Mouse (Mus musculus) c-Kit-positive CD71-positive TER-119-positive erythroid progenitor cells, embryonic 14.5 days (primary cell): ENCODE data around the gene Olfr1282.
"Not testable (repeated sequence)": the region's sequence is repeated elsewhere in the genome, so short reads cannot be mapped to it uniquely, and the experiment has no call there.

Experiments
- DNase-seq: peaks from one replicate; pipeline ENCODE4 v3.0.0-alpha.2; 2013; ENCODE audit warnings: low spot score

Gene Olfr1282

DNA sequence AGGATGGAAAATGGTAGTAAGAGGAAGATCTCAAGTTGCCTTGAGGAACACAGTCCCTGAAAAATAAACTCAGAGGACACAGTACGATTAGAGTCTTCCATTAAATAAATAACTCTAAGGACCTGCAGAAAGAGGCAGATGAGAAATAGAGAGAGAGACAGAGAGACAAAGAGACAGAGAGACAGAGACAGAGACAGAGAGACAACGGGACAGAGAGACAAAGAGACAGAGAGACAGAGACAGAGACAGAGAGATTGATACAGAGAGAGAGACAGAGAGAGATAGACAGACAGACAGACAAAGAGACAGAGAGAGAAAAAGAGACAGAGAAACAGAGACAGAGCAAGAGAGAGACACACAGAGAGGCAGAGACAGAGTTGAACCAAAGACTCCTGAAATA is at the start of gene Olfr1282:
Gene Olfr1282 (minus strand): TSS at position 101 of the 400 bp plus-strand sequence.
- no peak for DNase-seq

DNA sequence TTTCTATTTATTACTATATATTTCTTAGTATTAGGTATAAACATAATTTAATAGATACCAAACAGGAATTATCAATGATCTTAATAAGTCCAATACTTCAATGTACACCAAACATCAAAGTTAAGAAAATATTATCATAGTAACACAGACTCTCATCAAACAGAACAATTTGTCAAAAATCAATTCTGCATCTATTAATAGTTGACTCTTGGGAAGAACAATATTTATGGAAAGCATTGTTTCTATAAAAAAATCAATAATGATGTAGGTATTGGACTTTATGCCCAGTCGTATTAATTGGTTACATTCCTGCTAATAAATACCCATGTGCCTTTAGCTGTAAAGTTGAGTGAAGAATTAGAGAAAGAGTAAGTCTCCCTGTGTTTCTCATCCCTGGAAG is 39.3 kb upstream of the Olfr1282 start, which contains the start of gene Olfr1284:
Gene Olfr1284 (plus strand): TSS at position 301 of the 400 bp plus-strand sequence.
- no peak for DNase-seq

DNA sequence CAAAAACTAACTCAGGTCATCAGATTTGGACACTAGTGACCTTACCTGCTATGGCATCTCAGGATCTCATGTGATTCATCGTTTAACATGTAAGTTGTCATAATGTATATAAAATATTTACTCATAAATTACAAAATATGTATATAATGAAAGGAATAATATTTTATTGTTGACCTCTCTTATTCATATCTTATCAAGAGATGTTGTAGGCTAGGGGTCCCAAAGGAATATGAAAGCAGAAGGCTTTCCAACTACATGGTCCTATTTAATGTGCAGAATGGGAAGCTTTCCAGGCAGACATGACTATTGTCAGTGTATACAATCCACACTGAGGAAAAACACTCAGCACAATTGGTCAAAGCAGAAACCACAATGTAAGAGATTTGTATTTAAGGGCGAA is 30.6 kb upstream of the Olfr1282 start, which contains the start of gene Olfr1283:
Gene Olfr1283 (plus strand): TSS at position 301 of the 400 bp plus-strand sequence.
- DNase-seq, result no peak

DNA sequence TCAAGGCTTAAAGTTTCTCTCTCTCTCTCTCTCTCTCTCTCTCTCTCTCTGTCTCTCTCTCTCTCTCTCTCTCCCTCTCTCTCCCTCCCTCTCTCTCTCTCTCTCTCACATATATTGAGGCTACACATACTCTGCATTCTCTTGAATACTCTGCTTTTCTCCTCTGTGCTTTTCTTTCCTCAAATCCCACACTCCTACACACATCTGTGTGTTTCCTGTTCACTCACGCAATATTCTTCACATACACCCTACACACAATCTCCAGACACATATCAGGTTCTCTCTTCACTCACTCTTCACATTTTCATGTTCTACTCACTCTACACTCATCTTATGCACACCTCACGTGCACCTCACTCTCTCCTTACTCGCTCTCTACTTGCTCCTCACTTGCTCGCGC is 2.2 kb downstream of the Olfr1282 start:
- DNase-seq, result not testable (repeated sequence)

DNA sequence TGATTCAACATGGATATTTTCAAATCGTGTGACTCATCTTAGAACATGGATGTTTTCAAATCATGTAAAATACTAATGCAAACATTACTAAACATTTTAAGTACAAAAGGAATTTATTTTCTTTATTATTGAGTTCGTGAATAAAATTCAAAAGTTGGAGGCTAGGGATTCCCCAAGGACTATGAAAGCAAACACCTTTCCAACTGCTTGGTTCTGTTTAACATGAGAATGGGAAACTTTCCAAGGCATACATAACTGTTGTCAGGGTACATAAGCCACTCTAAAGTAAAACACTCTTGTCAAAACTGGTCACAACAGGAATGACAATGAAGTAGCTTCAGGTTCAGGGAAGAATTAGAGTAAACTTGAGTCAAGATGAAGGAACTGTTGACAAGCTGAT is 9.7 kb downstream of the Olfr1282 start, which contains the start of gene Olfr1281:
Gene Olfr1281 (plus strand): TSS at position 301 of the 400 bp plus-strand sequence.
- DNase-seq, result no peak

DNA sequence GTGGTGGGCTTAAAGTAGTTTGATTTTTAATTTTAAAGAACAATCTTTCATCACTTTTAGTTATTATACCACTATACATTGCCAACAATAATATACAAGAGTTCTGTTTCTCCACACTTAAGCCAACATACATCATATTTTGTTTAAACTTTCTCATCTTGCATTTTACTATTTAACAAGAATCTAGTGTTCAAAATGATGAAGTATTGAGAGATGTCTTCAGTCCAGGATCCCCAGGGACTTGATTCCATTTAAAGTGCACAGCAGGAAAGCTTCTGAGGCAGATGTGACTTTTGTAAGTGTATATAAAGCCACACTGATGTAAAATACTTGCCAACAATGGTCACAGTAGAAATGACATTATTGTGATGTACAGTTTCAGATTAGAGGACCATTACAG is 22.2 kb downstream of the Olfr1282 start, which contains the start of gene Olfr1280:
Gene Olfr1280 (plus strand): TSS at position 301 of the 400 bp plus-strand sequence.
- no peak for DNase-seq

DNA sequence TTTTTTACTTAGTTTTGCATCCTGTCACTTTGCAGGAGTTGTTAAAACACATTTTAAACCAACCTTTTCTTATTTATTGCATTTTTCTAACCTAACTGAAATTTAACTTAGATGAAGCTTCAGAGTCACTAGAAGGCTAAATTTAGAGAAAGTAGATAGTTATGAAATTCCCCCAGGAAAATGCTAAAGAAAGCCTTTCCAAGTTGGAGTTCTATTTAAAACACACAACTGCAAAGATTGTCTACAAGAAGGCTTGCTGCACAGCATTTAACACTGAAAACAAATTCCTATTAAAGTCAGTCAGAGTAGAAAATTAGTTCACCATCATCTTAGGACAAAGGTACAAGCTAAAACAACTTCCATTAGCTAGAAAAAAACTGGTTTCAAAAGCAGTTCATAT is 35.5 kb downstream of the Olfr1282 start, which contains the start of gene Olfr1279:
Gene Olfr1279 (plus strand): TSS at position 262 of the 400 bp plus-strand sequence.
- no peak for DNase-seq

DNA sequence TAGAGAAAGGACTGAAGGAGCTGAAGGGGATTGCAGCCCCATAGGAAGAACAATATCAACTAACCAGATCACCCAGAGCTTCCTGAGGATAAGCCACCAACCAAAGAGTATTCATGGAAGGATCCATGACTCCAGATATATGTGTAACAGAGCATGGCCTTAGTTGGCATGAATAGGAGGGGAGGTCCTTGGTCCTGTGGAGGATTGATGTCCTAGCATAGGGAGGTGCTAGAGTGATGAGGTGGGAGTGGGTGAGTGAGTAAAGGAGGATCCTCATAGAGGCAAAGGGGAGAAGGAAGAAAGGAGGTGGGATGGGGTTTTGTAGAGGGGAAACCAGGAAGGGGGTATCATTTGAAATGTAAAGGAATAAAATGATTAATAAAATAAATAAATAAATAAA is 37.3 kb downstream of the Olfr1282 start:
- DNase-seq, result no peak

DNA sequence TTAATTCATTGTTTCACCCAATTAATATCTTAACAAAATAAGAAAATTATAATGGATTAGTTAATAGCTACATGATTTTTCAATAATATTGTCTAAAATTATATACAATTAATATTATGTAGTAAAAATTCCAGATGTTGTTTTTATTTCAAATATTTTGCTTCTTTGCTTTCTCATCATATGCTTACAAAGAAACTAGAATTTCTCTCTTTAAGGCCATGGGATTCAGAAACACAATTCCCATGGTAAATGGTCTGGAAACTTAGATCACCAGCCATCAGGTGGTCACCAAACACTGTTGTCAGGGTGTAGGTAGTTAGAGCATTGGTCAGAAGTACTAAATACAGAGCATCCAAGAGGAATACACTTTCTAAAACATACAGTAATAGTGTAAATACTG is 46.0 kb downstream of the Olfr1282 start, which contains the start of gene Olfr1278:
Gene Olfr1278 (plus strand): TSS at position 301 of the 400 bp plus-strand sequence.
- no peak for DNase-seq
